Mouse (Mus musculus): ENCODE measurements at regions not wholly inside any gene's neighbourhood (a gene's known extent, or its start where the extent isn't known, plus 50 kb on each side); places are given as distances from the start of the nearest gene placed in this dataset.

GRCm38 (mm10) chr9:115484408-115484807 lies 174.2 kb upstream of the Stt3b start:
- no peak for DNase-seq

GRCm38 (mm10) chr9:115485219-115485618 lies 175.0 kb upstream of the Stt3b start:
- no peak for DNase-seq

GRCm38 (mm10) chr9:115487175-115487760 lies 177.0 kb upstream of the Stt3b start:
- DNase-seq: no peak

- no peak for DNase-seq
Measured at GRCm38 (mm10) chr9:115488913-115489809, 178.9 kb upstream of the Stt3b start.

- no peak for DNase-seq
Measured at GRCm38 (mm10) chr9:115492431-115493171, 182.4 kb upstream of the Stt3b start.

GRCm38 (mm10) chr9:115493765-115494164 lies 183.5 kb upstream of the Stt3b start:
- no peak for DNase-seq

- no peak for DNase-seq
Measured at GRCm38 (mm10) chr9:115499536-115499935, 189.3 kb upstream of the Stt3b start.

- no peak for DNase-seq
Measured at GRCm38 (mm10) chr9:115504789-115505188, 194.6 kb upstream of the Stt3b start.

GRCm38 (mm10) chr9:115507131-115507689 lies 197.0 kb upstream of the Stt3b start:
- peak; percentile 6 for DNase-seq

GRCm38 (mm10) chr9:115512835-115513629 lies 202.8 kb upstream of the Stt3b start:
- DNase-seq: peak; percentile 8

- DNase-seq: no peak
Measured at GRCm38 (mm10) chr9:115517903-115518302, 207.7 kb upstream of the Stt3b start.

GRCm38 (mm10) chr9:115524161-115524560 lies 213.9 kb upstream of the Stt3b start:
- DNase-seq: no peak

- no peak for DNase-seq
Measured at GRCm38 (mm10) chr9:115524591-115524990, 214.4 kb upstream of the Stt3b start.

- no peak for DNase-seq
Measured at GRCm38 (mm10) chr9:115526322-115526721, 216.1 kb upstream of the Stt3b start.

- DNase-seq: no peak
Measured at GRCm38 (mm10) chr9:115526981-115527380, 216.8 kb upstream of the Stt3b start.

- no peak for DNase-seq
Measured at GRCm38 (mm10) chr9:115534198-115534597, 224.0 kb upstream of the Stt3b start.

GRCm38 (mm10) chr9:115543665-115544064 lies 233.4 kb upstream of the Stt3b start:
- no peak for DNase-seq

- no peak for DNase-seq
Measured at GRCm38 (mm10) chr9:115545178-115545577, 235.0 kb upstream of the Stt3b start.

- DNase-seq: no peak
Measured at GRCm38 (mm10) chr9:115545792-115546191, 235.6 kb upstream of the Stt3b start.

GRCm38 (mm10) chr9:115547625-115548325 lies 237.6 kb upstream of the Stt3b start:
- DNase-seq: no peak

- DNase-seq: no peak
Measured at GRCm38 (mm10) chr9:115548722-115549349, 238.6 kb upstream of the Stt3b start.

Measured in right cerebral cortex, postnatal 4 days (tissue).